Mouse (Mus musculus): Measurements from ENCODE around the gene Tmem255a. TPM values are rescaled to one million over a fixed set of nuclear protein-coding genes. Genes with fewer than 3 reads are reported as not detected.

Tmem255a gene
- polyA plus RNA-seq, 1 experiment from 2014 or later, result 15.2 TPM

Small RNAs within 50 kb of the gene (microRNA-seq; reads per million reads assigned to microRNA genes)
- gene Mir3110, result 1.5 reads per million

Other genes starting within 250 kb of the Tmem255a start
- gene Btg1-ps1, start 233.6 kb downstream of the Tmem255a start, polyA plus RNA-seq (2016; fragmentation: Nextera tagmentation; extraction: Ambion mirVana), result not detected in 2 replicates
- not detected in 2 replicates for gene Btg1-ps2, start 209.3 kb downstream of the Tmem255a start, polyA plus RNA-seq (2016; fragmentation: Nextera tagmentation; extraction: Ambion mirVana)
- not detected in 2 replicates for gene Rhox10, start 186.0 kb downstream of the Tmem255a start, polyA plus RNA-seq (2016; fragmentation: Nextera tagmentation; extraction: Ambion mirVana)
- not detected in 2 replicates for gene Rhox11, start 167.3 kb downstream of the Tmem255a start, polyA plus RNA-seq (2016; fragmentation: Nextera tagmentation; extraction: Ambion mirVana)
- not detected in 2 replicates for gene Rhox12, start 141.5 kb downstream of the Tmem255a start, polyA plus RNA-seq (2016; fragmentation: Nextera tagmentation; extraction: Ambion mirVana)
- not detected in 2 replicates for gene Rhox13, start 131.2 kb downstream of the Tmem255a start, polyA plus RNA-seq (2016; fragmentation: Nextera tagmentation; extraction: Ambion mirVana)
- gene Zbtb33, start 62.6 kb downstream of the Tmem255a start, polyA plus RNA-seq (2016; fragmentation: Nextera tagmentation; extraction: Ambion mirVana), result 5.2 and 6.3 TPM in 2 replicates
- gene Atp1b4, start 63.7 kb upstream of the Tmem255a start, polyA plus RNA-seq (2016; fragmentation: Nextera tagmentation; extraction: Ambion mirVana), result not detected in 2 replicates
- 59.9 and 60.4 TPM in 2 replicates for gene Lamp2, start 204.0 kb upstream of the Tmem255a start, polyA plus RNA-seq (2016; fragmentation: Nextera tagmentation; extraction: Ambion mirVana)

All from forebrain, embryonic 12.5 days (tissue).